In the genomic region with DNA sequence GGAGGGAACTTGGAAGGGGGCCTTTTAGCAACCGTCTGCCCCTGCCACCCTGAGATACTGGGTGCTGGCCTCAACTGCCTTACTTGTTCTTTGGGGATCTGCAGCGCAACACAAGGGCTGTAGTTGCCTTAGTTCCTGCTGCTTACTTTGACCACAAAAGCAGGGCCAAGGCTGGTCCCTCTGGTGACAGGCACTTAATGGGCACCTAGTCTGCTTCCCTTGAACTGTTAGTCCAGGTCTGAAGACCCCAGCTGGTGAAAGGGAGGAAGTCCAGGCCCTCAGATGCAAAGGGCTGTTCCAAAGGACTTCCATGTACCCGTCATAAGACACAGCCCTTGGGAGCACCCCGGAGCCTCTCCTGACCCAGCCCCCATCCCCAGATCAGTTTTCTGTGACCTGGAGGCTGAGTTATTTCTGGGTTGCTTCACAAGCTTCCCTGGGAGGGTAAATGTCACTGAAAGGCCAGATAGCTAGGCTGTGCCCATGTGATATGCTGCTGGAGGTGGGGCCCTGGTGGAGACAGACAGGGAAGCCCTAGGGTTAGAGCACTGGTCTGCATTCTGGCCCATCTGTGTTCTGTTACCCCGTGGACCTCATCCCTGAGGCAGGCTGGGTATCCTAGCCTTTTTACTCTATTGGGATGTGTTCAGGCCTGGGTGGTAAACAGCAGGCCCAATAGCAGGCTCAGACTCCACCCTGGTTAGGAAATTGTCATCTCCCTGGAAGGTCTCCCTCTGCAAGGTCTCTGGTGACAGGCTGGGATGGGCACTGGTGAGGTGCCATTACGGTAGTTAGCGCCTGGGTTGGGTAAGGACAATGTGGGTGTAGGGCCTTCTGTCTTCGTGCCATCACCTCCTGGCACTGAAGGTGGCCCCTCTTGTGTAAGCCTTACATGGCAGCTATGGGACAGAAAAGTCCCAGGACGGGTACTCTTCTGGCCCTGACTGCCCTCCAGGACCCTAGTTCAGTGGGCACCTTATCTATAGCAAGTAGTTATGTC, we compare ENCODE assay signal across 9 mouse cellular contexts. TPM values are rescaled to one million over a fixed set of nuclear protein-coding genes. Genes with fewer than 3 reads are reported as not detected.
DNase-seq lines count a peak whose midpoint lies in the region; ATAC-seq lines count a peak whose summit lies in the region.
"Had no signal": no experiment of that assay in that cellular context is flagged by ENCODE, and none has a peak within 500 bp of the region (broad histone marks: within the 10 kb centered on the region; RNA-seq: fewer than 3 reads in every experiment).

No protein-coding gene starts in this region.

- no peak for ATAC-seq in forebrain, embryonic 15.5 days (replicated peaks)
- ATAC-seq in liver, embryonic 11.5 days (replicated peaks; ENCODE audit: low FRiP score) = peak; percentile 46
- peak; percentile 20; the same call in 1 of the 2 replicates for ATAC-seq in stomach, embryonic 15.5 days (ENCODE audit: insufficient read depth, low FRiP score, low read depth)

- DNase-seq in spleen, postnatal 10 days (ENCODE audit: low spot score in 2 of 2) = peak; percentile 54 to 56
- DNase-seq in spleen, postnatal 14 days (ENCODE audit: low spot score in 2 of 2) = no peak
- no peak for DNase-seq in liver, embryonic 11.5 days (ENCODE audit: low spot score)
- DNase-seq in cerebellum, postnatal 4 days (ENCODE audit: low spot score in 2 of 2) = no peak
- DNase-seq in natural killer cell, adult 2 months (ENCODE audit: low spot score in 2 of 2) = no peak
- no peak for DNase-seq in left cerebral cortex, adult 18-20 months (ENCODE audit: low spot score in 2 of 2)
- DNase-seq: thymus, postnatal 14 days had no signal

- no peaks in the 10 kb centered on the region for H3K9me3 ChIP-seq in forebrain, embryonic 15.5 days
- no peaks in the 10 kb centered on the region for H3K9me3 ChIP-seq in liver, embryonic 11.5 days (ENCODE audit: control insufficient read depth, low read length)
- H3K9me3 ChIP-seq in stomach, embryonic 15.5 days = no peaks in the 10 kb centered on the region

- 84% methylated on average over 9 of the region's 9 CpGs for WGBS in forebrain, embryonic 15.5 days
- WGBS in liver, embryonic 11.5 days = 71% methylated on average over 9 of the region's 9 CpGs
- WGBS in stomach, embryonic 15.5 days = 77% methylated on average over 9 of the region's 9 CpGs

- peaks cover 25% of the 10 kb centered on the region for H3K27me3 ChIP-seq in forebrain, embryonic 15.5 days
- H3K27me3 ChIP-seq in liver, embryonic 11.5 days (replicated peaks; ENCODE audit: control insufficient read depth, insufficient read depth, low read length) = no peaks in the 10 kb centered on the region
- H3K27me3 ChIP-seq in stomach, embryonic 15.5 days (replicated peaks) = no peaks in the 10 kb centered on the region; the same call in 1 of the 2 replicates

- H3K9ac ChIP-seq in forebrain, embryonic 15.5 days (replicated peaks) = no peak overlapping the region
- H3K9ac ChIP-seq in liver, embryonic 11.5 days (ENCODE audit: low read depth, low read length) = peak overlapping the region; percentile 62
- no peak overlapping the region for H3K9ac ChIP-seq in stomach, embryonic 15.5 days

- peaks cover 4% of the 10 kb centered on the region for H3K36me3 ChIP-seq in forebrain, embryonic 15.5 days
- H3K36me3 ChIP-seq in liver, embryonic 11.5 days (ENCODE audit: control insufficient read depth, insufficient read depth, low read length) = peaks cover 26% of the 10 kb centered on the region
- peaks cover 15% of the 10 kb centered on the region for H3K36me3 ChIP-seq in stomach, embryonic 15.5 days

- no peak overlapping the region for H3K4me3 ChIP-seq in forebrain, embryonic 15.5 days
- peak overlapping the region; percentile 87 for H3K4me3 ChIP-seq in liver, embryonic 11.5 days (ENCODE audit: low read depth, low read length)
- no peak overlapping the region for H3K4me3 ChIP-seq in stomach, embryonic 15.5 days (replicated peaks)

- peaks cover 28% of the 10 kb centered on the region for H3K4me1 ChIP-seq in forebrain, embryonic 15.5 days
- peaks cover 37% of the 10 kb centered on the region for H3K4me1 ChIP-seq in liver, embryonic 11.5 days (replicated peaks; ENCODE audit: control insufficient read depth, insufficient read depth, low read length)
- peaks cover 40% of the 10 kb centered on the region for H3K4me1 ChIP-seq in stomach, embryonic 15.5 days

- H3K27ac ChIP-seq in forebrain, embryonic 15.5 days (replicated peaks) = no peak overlapping the region
- H3K27ac ChIP-seq in liver, embryonic 11.5 days (ENCODE audit: low read depth, low read length) = peak overlapping the region; percentile 76
- peak overlapping the region; percentile 70; the same call in 1 of the 2 replicates for H3K27ac ChIP-seq in stomach, embryonic 15.5 days

- H3K4me2 ChIP-seq in forebrain, embryonic 15.5 days (replicated peaks) = peak overlapping the region; percentile 69
- peak overlapping the region; percentile 90 for H3K4me2 ChIP-seq in liver, embryonic 11.5 days
- H3K4me2 ChIP-seq in stomach, embryonic 15.5 days = peak overlapping the region; percentile 83

RNA-seq across cellular contexts. Expression of gene Slc16a3, which starts 3.8 kb away (rescaled TPM):
- polyA plus RNA-seq in forebrain, embryonic 15.5 days (2015; fragmentation: Nextera tagmentation; extraction: Ambion mirVana) = 9.1 and 9.6 TPM in 2 replicates
- 257 and 272 TPM in 2 replicates for polyA plus RNA-seq in liver, embryonic 11.5 days (2014; fragmentation: Nextera tagmentation; extraction: Ambion mirVana)
- polyA plus RNA-seq in stomach, embryonic 15.5 days (2015; fragmentation: Nextera tagmentation; extraction: Ambion mirVana) = 57.7 and 60.4 TPM in 2 replicates
- total RNA-seq in left cerebral cortex, adult 18-20 months (2021) = 1 to 10 TPM; 3.9 to 4.0 TPM

RNA-seq across cellular contexts. Expression of gene Ccdc57, which starts 19.4 kb away (rescaled TPM):
- 6.7 and 7.0 TPM in 2 replicates for polyA plus RNA-seq in forebrain, embryonic 15.5 days (2015; fragmentation: Nextera tagmentation; extraction: Ambion mirVana)
- polyA plus RNA-seq in liver, embryonic 11.5 days (2014; fragmentation: Nextera tagmentation; extraction: Ambion mirVana) = 4.2 and 4.7 TPM in 2 replicates
- 4.5 and 5.6 TPM in 2 replicates for polyA plus RNA-seq in stomach, embryonic 15.5 days (2015; fragmentation: Nextera tagmentation; extraction: Ambion mirVana)
- 1 to 10 TPM; 7.2 to 9.3 TPM for total RNA-seq in left cerebral cortex, adult 18-20 months (2021)

RNA-seq across cellular contexts. Expression of gene Csnk1d, which starts 39.1 kb away (rescaled TPM):
- 145 and 157 TPM in 2 replicates for polyA plus RNA-seq in forebrain, embryonic 15.5 days (2015; fragmentation: Nextera tagmentation; extraction: Ambion mirVana)
- 62.2 and 66.5 TPM in 2 replicates for polyA plus RNA-seq in liver, embryonic 11.5 days (2014; fragmentation: Nextera tagmentation; extraction: Ambion mirVana)
- 110 and 119 TPM in 2 replicates for polyA plus RNA-seq in stomach, embryonic 15.5 days (2015; fragmentation: Nextera tagmentation; extraction: Ambion mirVana)
- total RNA-seq in left cerebral cortex, adult 18-20 months (2021) = 100 to 1,000 TPM; 117 to 135 TPM

Comparison
In these comparisons a context has a peak if more than half of its experiments do, and no peak if none do; other contexts are left out.
1. DNase-seq: peak in spleen, postnatal 10 days (2 of 2); none in spleen, postnatal 14 days (0 of 2), liver, embryonic 11.5 days (single experiment), cerebellum, postnatal 4 days (0 of 2), natural killer cell, adult 2 months (0 of 2) and left cerebral cortex, adult 18-20 months (0 of 2).
2. Peak in every context shown above with its lines, with median percentiles within 50 percentile points of each other: H3K4me2 ChIP-seq.